Mouse (Mus musculus) thymus, postnatal 0 days (tissue): ENCODE data around the gene Tmem170. TPM values are rescaled to one million over a fixed set of nuclear protein-coding genes. Genes with fewer than 3 reads are reported as not detected.
"Not testable (repeated sequence)": the region's sequence is repeated elsewhere in the genome, so short reads cannot be mapped to it uniquely, and the experiment has no call there.

Source experiments
- DNase-seq: peaks from one replicate; pipeline ENCODE4 v3.0.0-alpha.2; 2015; ENCODE audit warnings: low spot score
- polyA plus RNA-seq: library from polyadenylated mRNA; unstranded; fragments of >200 nt; fragmentation: Nextera tagmentation; extraction: Ambion mirVana; gene quantifications from 2 replicates; pipeline ENCODE4 v1.2.1, GENCODE M21; 2015

Tmem170 gene
- polyA plus RNA-seq, 1 experiment from 2014 or later: 6.1 TPM

DNA sequence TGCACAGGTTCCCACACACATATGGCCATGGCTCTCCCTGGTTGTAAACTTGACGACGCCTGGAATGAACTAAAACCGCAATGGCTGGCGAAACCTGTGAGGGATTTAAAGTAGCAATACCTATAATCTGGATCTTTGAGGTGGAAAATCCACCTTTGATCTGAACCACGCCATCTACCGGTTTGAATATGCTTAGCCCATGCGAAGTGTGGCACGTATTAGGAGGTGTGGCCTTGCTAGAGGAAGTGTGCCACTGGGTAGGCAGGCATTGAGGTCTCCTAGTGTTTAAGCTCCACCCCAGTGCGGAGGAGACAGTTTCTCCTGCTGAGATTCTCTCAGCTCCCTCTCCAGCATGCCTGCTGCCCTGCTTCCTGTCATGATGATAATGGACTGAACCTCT is 1.2 kb upstream of the Tmem170 start:
- peak; percentile 6 for DNase-seq

DNA sequence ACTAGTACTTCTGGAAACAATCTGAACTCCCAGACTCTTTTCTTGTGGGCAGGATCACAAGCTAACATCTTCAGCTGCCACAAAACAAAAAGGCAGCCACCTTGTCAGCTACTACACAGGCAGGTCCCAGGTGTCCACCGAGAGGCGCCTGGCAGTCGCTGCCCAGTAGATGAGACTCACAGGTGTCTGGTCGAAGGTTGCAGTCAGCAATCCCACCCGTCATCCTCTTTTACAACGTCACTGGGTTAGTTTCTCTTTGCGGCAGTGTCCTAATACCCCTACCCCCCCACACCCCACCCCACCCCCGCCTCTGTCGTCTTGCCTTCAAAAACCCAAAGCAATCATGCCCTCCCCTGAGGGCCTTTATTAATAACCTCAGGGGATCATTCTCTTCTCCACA is 792 bp downstream of the Tmem170 start:
- peak; percentile 20 for DNase-seq

DNA sequence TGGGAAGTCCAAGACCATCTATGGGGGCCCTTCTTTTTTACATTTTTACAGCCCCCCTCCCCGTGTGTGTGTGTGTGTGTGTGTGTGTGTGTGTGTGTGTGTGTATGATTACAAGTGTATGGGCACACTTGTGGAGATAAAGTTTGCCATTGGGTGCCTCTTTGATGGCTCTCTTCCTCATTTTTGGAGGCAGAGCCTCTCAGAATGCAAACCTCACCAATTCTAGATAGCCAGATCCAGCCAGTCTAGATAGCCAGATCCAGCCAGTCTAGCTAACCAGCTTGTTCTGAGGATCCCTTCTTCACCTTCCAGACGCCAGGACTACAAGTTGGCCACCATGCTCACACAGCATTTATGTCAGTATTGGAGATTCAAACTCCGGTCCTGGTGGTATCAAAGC is 5.3 kb downstream of the Tmem170 start:
- DNase-seq: no peak

DNA sequence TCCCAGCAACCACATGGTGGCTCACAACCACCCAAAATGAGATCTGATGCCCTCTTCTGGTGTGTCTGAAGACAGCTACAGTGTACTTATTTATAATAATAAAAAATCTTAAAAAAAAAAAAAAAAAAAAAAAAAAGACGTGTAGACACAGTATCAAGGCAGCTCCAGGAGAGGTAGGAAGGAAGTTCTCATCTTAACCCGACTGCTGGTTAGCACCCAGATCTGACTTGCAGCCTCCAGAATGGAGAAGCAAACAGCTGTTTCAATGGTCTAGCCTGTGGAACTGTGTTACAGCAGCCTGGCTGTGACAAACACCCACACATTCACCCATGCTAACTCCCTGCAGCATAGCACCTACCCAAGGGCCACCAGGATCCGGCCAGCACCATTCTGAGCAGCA is 6.2 kb downstream of the Tmem170 start:
- DNase-seq: no peak

DNA sequence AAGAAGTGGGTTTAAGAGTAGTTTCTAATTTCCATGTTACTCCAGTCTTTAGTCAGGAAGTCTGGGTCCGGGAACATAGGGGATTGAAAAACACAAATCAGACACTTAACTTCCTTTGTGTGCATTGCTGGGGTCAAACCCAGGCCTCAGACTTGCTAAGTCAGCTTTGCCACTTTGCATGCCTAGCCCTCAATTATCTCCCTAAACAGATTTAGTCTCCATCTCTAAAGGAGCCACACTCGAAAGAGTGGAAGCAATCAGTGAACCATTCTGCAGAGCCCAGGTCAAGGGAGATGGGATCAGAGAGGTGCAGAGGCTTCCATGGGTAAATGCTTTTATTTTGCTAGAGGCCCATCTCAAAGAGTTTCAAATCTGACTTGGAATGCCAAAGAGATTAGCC is 7.9 kb downstream of the Tmem170 start:
- no peak for DNase-seq

DNA sequence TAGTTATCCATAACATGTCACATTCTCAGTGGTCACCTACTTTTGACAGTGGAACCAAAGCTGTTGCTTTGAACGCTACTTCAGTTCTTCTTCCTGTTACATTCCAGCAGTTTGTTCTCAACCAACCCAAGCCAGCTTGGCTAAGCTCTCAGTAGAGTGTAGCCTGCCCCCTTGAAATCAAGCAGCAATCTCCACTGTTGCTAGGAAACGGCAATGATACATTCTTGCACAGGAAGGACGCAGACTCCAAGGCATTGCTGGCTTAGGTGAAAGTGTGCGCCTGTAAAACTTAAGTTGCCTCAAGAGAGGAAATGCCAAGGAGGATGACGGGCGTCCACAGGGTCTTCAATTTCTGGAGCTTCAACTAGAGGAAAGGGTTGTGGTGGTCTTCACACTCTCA is 10.7 kb downstream of the Tmem170 start:
- no peak for DNase-seq

DNA sequence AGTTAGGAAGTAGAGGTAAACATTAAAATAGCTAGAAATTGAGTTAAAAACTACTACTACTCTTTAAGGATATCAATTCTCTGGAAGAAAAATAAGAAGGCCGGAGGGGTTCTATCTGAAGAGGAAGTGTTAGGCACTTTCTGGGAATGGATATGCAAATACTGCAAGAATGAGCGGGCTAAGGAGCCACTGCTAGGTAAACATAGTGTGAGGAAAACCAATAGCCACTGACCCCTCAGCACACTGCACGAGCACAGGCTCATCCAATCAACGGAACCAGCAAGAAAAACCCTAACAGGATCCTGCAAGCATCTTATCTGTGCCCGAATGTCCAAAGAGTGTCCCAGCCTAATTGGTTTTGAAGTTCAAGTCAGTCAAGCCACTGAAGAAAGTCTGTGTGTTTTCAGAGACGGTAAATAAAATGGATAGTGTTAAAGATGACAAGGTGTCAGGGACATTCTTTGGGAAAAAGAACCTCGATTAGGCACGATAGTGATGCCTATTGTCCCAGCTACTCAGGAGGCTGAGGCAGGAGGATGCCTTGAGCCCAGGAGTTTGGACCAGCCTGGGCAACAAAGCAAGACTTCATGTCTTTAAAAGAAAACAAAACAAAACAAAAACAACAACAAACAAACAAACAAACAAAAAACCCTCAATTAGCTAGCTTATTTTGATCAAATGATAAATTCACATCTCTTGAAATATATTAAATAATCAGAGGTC is 11.3 kb downstream of the Tmem170 start:
- no peak for DNase-seq

DNA sequence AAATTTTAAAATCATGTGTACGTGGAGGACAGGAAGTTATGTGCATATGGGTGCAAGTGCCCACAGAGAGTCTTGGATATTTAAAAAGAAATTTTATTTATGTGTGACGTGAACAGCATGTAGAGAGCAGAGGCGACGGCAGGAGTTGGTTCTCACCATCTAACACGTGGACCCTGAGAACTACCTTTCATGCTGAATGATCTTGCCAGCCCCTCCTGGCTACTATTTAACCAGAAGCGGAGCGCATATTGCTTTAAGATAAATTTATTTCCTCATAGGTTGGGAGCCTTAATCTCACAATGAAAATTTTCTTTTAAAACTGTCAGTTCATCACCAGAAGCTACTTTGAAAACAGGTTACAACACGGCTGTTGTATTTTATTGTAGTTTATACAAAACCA is 11.9 kb downstream of the Tmem170 start:
- no peak for DNase-seq

DNA sequence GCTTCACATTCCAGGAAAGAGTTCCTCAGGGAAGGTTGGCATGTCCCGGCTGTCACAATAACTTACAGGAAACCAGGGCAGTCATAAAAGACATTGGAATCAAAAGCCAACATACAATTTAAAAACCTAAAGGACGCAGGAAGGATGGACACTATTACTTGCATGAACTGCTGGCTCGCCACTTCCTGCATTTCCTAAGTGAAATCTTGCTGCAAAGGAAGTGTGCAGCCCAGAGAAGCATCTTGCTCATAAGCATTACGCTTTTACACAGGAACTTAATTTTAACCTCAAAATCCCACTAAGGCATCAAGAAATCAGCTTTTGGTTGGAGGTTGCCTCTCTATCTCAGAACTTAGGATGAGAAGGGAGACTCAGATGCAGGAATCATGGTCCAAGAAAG is 13.3 kb downstream of the Tmem170 start:
- DNase-seq: no peak

DNA sequence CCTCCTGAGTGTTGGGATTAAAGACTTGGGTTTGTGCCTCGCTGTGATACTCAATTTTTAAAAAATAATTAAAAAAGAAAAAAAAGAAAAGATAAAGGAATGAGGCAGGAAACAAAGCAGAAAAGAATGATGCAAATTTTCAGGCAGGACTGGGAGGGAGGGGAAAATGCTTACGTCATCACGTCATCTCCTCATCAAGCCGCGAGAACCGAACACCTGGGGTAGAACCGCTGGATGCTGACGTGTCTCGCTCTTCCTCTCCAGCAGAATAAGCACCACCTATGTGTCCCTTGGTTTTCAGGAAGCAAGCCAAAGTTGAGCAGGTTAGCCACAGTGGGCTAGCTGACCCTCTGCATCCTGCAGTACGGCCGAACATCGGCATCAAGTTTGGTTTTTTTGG is 20.6 kb downstream of the Tmem170 start:
- DNase-seq: no peak

DNA sequence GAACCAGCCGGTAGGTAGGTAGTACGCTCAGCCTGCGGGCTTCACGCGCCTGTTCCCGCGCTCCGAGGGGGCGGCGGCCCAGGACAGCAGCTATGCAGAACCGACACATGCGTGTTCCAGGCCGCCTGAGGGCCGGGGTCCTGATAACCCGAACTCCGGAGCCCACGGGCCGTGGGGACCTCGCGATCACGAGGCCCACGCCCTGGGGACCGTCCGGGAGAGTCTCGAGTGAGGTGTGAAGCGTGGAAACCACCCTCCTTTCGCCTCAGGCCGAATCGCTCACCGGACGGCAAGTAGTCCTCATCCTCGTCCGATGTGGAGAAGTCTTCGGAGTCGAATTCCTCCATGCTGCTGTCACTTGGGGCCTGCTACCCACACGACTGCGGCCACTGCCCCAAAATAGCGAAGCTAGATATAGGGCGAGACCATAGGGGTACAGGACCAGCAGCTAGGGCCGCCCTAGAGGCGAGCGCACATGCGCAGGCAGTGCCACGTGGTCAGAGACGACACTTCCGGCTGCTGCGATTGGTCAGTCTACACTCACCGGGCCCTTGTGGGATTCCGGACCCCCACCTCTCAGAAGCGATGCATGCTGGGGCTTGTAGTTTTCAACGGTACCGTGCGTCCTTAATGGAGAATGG is 22.6 kb downstream of the Tmem170 start, which contains the start of gene Cfdp1:
Gene Cfdp1, minus strand, starts transcription at position 431 of the 641 bp plus-strand sequence.
- peak; percentile 97 for DNase-seq

DNA sequence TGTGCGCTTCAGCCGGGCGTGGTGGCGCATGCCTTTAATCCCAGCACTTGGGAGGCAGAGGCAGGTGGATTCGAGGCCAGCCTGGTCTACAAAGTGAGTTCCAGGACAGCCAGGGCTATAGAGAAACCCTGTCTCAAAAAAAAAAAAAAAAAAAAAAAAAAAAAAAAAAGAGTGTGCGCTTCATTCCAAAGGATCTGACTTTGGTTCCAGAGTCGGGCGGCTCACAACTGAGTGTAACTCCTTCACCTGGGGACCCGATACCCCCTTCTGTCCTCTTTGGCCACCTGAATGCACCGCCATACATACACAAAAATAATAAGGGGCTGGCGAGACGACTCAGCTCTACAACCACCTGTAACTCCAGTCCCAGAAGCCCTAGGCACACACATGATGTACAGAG is 23.3 kb downstream of the Tmem170 start:
- not testable (repeated sequence) for DNase-seq

DNA sequence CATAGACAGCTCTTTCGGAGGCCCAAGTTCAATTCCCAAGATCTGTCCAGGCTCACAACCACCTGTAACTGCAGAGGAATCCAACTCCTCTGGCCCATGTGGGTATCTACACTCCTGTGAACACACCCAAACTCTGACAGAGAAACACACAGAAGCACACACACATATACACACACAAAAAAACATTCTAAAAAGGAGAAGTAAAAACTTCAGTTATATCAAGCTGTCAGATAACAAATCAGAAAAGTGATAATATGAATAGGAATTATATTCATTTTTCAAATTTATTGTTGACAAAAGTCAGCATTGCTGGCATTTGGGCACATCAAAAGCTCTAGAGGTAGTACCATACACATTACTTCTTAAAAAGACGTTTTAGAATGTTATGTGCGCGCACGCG is 29.8 kb downstream of the Tmem170 start:
- no peak for DNase-seq

DNA sequence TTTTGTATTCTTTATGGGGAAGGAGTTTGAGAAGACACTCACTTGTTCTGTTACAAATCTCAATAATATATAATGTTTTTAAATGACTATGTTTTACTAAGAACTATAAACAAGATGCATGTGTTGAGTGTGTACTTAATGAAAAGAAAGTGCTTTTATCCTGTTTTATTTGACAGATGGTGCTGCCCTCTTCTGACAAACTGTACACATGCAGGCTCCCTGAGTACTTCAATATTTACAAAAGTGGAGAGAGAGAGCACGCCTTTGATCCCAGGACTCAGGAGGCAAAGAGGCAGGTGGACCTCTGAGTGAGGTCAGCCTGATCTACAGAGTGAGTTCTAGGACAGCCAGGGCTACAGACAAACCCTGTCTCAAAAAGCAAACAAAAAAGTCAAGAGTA is 41.0 kb downstream of the Tmem170 start:
- DNase-seq: peak; percentile 38

DNA sequence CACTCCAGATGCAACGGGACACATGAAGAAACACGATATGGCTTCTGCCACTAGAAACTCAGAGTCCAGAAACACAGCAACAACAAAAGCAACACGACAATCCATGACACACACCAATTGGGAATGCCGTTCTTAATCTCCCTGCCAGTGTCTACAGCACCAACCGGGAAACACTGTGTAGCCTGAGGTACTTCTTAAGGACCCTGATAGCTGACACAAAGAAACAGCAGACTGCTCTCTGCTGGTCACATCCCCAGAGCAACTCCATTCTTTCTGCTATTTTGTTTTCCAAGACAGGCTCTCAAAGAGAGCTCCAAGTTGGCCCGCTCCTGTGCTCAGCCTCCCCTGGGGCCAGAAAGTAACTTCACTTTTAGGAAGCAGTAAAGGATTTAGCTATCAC is 42.5 kb downstream of the Tmem170 start:
- no peak for DNase-seq

DNA sequence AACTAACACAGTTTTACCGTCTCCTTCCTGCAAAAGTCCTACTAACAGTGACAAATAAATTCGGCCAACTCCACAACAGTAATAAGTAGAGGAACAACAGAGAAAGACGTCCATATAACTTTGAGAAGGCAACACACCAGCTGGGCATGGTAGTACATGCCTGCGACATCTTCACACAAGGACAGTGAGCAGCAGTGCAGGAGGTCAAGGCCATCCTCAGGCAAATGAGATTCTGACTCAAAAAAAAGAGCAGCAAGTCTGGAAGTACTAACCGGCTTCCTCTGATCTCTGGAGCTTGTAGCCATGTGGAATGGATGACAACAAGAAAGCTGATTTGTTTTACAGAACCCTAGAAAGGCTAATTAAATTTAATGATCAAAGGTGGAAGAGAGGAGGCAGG is 43.6 kb downstream of the Tmem170 start:
- DNase-seq: no peak

DNA sequence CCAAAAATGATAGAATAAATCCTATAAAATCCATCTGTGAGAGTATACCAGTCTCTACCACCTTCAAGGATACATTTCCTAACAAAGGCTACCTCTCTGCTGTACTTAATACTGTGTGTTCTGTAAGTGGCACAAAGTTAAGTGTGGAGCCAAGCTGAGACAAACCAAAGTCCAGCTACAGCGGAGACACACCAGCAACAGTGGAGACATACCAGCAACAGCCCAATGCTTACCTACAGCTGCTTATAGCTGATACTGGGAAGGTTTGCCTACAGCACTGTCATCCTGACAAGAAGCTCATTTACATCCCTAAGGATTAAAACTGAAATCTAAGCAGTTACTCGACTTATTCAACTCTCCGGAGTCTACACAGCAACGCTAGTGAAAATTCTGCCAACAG is 44.6 kb downstream of the Tmem170 start:
- DNase-seq: no peak

DNA sequence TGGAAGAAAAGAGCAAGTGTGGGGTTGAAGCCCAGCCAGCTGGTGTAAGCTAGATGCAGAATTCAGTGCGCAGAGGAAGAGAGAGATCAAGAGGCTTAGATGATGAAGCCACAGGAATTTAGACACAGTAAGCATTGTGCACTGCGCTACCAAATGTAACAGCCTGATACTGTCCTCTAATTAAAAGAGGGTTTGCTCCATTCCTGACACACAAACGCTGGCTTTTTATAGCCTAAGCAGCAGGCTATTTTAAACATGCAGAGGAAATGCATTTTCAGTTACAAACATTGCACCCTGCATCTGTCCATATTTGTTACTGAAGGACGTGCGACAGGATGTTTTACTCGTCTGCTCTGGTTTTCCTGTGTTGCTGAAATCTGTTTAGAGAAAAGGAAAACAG is 48.0 kb downstream of the Tmem170 start:
- no peak for DNase-seq

DNA sequence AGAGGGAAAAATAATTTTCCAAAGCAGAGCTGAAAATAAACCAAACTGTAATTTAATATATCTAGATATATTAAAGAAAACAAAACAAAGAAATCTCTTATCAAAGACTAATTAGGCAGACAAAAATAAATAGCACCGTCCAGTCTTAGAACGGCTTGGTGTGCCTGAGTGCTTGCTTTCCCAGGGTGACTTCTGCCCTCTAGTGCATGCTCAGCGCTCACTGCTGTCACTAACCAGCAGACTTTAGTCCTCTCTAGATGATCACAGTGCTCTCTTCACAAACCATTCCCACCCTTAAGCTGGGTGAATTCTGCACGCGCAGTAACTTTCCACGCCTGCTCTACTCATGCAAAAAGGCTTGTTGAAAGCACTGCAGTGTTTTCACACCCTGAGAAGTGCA is 51.3 kb downstream of the Tmem170 start:
- DNase-seq: no peak

DNA sequence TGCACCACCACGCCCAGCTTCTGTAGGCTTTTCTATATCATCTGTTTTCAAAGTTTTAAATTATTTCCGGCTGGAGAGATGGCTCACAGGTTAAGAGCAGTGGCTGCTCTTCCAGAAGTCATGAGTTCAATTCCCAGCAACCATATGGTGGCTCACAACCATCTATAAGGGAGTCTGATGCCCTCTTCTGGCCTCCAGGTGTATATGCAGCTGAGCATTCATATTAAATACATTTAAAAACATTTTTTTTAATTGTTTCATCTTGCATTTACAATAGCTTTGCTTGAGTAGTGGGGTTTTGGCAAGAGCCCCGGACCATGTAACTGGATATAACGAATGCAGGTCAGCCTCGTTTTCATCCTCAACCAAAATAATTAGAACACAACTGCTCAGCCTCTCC is 52.2 kb downstream of the Tmem170 start:
- DNase-seq: no peak

DNA sequence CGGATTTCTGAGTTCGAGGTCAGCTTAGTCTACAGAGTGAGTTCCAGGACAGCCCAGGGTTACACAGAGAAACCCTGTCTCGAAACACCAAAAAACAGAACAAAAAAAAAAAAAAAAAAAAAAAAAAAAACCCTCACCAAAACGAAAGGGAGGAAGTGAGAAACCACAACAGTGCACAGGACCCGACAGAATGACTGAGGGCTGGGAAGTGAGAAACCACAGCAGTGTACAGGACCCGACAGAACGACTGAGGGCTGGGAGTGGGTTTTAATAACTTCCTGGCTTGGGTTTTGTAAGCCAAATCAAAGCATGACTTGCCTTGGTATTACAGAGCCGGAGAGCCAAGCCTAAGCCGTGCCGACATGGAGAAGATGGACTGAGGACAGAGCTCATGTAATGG is 55.4 kb downstream of the Tmem170 start:
- peak; percentile 84 for DNase-seq

DNA sequence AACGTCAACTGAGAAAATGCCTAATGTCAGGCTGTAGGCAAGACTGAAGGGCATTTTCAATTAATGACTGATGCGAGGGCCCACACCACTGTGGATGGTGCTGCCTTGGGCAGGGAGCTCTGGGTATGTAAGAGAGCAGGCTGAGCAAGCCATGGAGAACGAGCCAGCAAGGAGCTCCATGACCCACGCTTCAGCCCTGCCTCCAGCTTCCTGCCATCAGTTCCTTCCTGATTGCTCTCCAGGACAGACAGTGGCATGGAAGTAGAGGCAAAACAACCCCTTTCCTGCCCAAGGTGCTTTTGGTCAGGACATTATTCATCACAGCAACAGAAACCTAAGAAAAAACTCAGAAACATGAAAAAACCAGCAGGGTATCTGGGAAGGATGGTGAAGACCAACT is 55.9 kb downstream of the Tmem170 start:
- no peak for DNase-seq

DNA sequence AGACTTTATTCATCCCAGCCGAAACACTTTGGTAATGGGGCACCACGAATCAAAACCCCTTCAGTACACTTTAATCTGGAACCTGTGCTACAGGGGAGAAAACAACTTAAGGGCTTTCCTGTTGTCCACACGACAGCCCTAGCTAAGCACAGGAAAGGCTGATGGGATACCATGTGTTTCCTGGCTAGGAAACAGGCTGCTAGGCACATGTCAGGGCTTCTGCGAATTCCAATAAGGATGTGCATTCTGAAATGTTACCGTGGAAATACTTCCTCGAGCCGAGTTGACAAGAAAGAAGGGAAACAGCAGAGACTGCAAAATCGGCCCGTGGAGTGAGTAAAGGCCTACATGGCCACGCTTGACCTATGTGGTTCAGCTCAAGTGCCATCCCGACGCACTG is 56.5 kb downstream of the Tmem170 start:
- no peak for DNase-seq
